Mouse (Mus musculus): ENCODE data around the gene Matk.

Gene Matk

DNA sequence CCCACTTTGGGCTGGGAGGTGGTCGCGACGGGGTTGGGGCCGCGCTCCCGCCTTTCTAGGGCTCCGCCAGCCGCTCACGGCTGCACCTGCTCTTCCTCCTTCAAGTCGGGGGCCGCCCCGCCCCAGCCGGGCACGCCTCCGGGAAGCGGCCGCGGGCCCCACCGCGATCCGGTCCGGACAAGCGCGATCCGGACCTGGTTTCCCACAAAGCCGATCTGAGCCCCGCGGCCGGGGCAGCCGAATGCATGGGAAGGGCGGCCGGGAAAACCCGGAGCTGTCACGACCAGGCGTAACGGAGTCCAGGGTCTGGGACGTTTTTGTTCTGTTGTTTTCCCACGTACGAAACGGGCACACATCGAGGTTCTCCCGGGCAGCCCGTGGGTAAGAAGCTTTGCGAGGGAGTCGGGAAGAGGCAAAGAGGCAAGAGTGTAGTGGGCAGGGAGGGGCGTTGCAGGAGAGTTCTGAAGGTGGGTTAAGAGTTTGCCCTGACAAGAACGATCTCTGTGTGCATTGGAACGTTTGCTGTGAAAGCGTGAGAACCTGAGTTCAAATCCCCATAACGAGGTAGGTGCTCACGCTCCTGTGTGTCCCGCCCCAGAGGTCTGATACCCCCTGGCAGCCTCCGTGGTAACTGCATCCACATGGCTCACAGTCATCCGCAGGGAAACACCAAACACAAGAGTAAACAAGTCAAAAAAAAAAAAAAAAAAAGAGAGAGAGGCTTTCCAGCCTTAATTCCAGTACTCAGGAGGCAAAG is 33.1 kb downstream of the Matk start:
- DNase-seq (ENCODE audit: low read depth, low spot score) = peak; percentile 65

GRCm38 (mm10) chr10:81286586-81286985 is 33.9 kb downstream of the Matk start:
- DNase-seq (ENCODE audit: low read depth, low spot score) = no peak

GRCm38 (mm10) chr10:81287513-81288157 is 34.9 kb downstream of the Matk start:
- no peak for DNase-seq (ENCODE audit: low read depth, low spot score)

DNA sequence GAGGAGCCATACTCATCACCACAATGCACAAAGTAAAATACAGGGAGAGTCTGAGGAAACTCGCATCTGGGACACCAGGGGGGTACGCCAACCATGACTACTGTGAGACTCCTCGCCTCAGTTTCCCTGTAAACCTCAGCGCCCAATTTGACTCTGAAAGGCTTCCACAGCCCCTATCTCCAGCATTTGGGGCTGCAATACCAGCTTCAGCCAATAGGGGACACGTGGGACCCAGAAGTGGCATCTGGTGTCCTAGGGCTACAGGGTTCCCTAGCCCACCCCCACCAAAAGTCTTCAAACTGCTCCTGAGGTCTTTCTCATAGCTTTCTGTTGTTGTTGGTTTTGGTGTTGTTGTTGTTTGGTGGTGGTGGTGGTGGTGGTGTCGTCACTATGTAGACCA is 35.9 kb downstream of the Matk start:
- no peak for DNase-seq (ENCODE audit: low read depth, low spot score)

GRCm38 (mm10) chr10:81289278-81289677 is 36.5 kb downstream of the Matk start:
- DNase-seq (ENCODE audit: low read depth, low spot score) = peak; percentile 48

GRCm38 (mm10) chr10:81289811-81290210 is 37.1 kb downstream of the Matk start:
- DNase-seq (ENCODE audit: low read depth, low spot score) = no peak

DNA sequence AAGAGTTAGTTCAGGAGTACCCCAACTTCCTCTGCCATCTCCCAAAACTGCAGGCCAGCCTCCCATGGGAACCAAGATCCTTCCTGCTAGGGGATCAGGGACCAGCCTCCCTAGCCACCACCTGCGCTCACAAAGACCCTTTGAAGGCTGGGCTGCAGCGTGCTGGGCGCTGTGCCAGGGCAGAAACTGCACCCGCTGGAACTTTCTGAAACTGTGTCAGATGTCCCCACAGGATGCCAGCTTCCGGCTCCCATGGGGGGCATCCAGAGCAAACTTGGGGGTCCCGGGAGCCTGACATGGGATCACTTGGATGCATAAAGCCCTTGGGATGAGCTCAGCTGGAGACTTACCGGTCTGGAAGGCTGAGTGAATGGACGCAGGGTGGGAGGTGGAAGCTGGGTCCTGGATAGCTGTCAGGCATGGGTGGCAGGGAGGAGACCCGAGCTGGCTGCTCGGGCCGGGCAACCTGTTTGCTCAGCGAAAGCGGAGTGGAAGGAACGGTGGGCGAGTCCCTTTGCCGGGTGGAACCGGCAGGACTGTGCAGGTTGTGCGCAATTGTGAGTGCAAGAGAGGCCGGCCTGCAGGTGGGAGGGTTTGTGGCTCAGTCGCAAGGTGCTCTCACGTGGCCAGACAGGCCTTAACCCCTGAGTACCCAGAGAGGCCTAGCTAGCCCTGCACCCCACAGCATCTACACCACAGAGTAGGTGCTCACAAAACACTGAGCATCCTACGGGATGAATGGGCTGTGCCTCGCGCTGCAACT is 38.1 kb downstream of the Matk start:
- DNase-seq (ENCODE audit: low read depth, low spot score) = no peak

DNA sequence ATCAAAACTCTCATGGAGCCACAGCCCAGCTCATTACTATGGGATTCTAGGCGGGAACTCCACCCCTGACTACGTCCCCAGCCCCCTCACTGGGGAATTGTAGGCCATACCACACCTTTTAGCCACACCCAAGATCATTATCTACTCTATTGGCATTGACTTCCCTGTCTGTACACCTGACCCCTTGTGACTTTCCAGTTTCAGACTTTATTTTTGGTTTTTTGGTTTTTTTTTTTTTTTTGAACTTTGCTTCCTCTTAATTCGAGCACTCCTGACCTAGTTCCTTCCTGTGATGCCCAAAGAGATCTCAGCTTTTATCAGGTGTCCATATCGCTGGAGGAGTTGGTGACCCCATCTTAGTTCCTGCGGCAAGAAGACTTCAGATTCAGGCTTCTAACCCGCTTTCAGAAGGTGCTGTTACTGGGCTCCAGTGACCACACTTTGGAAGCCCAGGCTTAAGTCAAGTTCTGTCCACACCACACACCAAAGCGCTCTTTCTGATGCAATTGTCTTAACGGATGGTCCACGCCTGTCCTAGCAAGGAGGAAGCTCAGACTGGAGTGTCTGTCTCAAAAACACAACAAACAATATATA is 38.9 kb downstream of the Matk start, which contains the start of gene Tjp3:
Gene Tjp3, minus strand, starts transcription at position 71 of the 594 bp plus-strand sequence.
- no peak for DNase-seq (ENCODE audit: low read depth, low spot score)

GRCm38 (mm10) chr10:81292554-81293333 is 40.0 kb downstream of the Matk start, which contains the start of gene Pip5k1c:
TSS of gene Pip5k1c (plus strand) at chr10:81292963.
- peak; percentile 100 for DNase-seq (ENCODE audit: low read depth, low spot score)

GRCm38 (mm10) chr10:81293334-81294030 is 40.7 kb downstream of the Matk start:
- DNase-seq (ENCODE audit: low read depth, low spot score) = no peak

DNA sequence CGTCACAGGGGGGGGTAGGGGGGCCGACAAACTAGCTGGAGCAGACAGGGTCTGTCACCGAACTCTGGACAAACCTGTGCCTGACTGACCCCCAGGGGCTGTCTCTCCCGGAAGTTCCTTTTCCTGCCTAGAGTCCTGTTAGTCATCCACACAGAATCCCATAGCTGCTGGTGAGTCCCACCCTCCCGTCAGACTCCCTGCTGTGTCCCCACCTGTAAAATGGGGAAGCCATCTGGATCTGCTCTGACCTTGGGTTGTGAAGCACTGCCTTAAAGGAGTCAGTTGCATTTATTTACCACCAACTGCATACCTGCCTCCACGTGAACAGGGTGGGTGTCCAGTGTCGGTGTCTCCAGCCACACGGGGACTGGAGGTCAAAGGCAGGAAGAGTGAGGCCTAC is 41.7 kb downstream of the Matk start:
- DNase-seq (ENCODE audit: low read depth, low spot score) = no peak

- no peak for DNase-seq (ENCODE audit: low read depth, low spot score)
Measured at GRCm38 (mm10) chr10:81295185-81295584, 42.5 kb downstream of the Matk start.

DNA sequence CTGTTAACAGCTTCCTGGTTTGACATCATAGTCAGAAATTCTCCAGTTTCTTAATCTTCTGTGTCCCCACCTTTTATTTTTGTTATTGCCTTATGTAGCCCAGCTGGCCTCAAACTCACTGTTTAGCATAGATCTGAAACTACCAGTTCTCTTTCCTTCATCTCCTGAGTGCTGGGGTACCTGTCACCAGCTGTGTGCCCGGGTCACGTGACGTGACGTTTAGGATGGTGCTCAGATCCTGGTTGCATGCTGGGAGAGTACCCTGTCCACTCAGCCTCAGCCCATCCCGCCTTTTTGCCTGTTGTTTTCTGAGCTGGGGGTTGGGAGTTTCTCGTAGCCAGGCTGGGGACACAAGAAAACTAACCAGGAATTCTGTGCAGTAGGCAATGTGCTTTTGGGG is 44.5 kb downstream of the Matk start:
- no peak for DNase-seq (ENCODE audit: low read depth, low spot score)

DNA sequence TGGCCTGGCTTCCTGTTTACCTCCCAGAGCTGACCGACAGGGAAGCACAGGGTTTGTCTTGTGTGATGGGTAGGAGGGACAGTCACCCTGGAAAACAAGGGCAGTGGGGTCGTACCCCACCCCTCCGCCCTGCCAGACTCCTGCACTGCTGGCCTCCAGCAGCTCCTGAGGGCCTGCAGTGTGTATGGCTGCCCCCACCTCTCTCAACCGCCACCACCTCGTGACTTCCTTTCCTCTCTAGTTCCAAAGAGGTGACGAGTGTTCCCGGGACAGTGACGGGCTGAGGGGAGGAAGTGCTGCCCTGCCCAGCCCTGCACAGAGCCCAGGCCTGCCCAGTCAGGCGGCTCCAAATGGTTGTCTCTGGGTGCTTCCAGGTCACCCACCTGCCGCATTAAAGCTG is 45.1 kb downstream of the Matk start:
- DNase-seq (ENCODE audit: low read depth, low spot score) = no peak

- DNase-seq (ENCODE audit: low read depth, low spot score) = no peak
Measured at GRCm38 (mm10) chr10:81298369-81299100, 45.8 kb downstream of the Matk start.

- no peak for DNase-seq (ENCODE audit: low read depth, low spot score)
Measured at GRCm38 (mm10) chr10:81299585-81300351, 47.0 kb downstream of the Matk start.

GRCm38 (mm10) chr10:81300352-81300907 is 47.7 kb downstream of the Matk start:
- DNase-seq (ENCODE audit: low read depth, low spot score) = no peak

GRCm38 (mm10) chr10:81301321-81301720 is 48.6 kb downstream of the Matk start:
- no peak for DNase-seq (ENCODE audit: low read depth, low spot score)

DNA sequence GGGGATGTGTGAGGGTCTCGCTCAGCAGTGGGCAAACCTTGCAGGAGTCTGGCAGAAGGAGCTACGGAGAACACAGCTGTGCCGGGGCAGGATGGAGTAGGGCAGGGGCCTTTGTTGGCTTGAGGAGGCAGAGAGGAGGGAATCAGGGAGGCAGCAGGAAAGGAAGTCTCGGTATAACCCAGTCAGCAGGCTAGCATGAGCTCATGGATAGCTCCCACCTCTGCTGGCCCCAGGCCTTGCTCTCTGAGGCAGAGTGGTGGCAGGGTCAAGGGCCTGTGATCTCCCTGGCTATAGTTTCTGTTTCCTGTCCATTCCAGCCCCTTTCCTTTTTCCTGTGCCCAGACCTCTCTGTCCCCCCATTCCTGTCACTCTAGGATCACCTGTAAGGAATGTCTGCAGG is 49.6 kb downstream of the Matk start:
- DNase-seq (ENCODE audit: low read depth, low spot score) = no peak

Data from retina, adult 2 months (tissue).